Mouse (Mus musculus) kidney, postnatal 25 days (tissue): ENCODE measurements around the gene Hdac9.

Experiments
- DNase-seq, 2 experiments: peaks; one replicate each; pipeline ENCODE4 v3.0.0; 2021; ENCODE audit warnings: mixed read lengths in 2 of 2

The Hdac9 gene

GRCm38 (mm10) chr12:34696736-34697135 lies 220.2 kb downstream of the Hdac9 start:
- no peak for DNase-seq

GRCm38 (mm10) chr12:34688941-34689340 lies 228.0 kb downstream of the Hdac9 start:
- no peak for DNase-seq

GRCm38 (mm10) chr12:34683375-34683774 lies 233.5 kb downstream of the Hdac9 start:
- DNase-seq: peak; percentile 64

- DNase-seq: no peak
Observed at GRCm38 (mm10) chr12:34682657-34683056, 234.2 kb downstream of the Hdac9 start.

- no peak for DNase-seq
Observed at GRCm38 (mm10) chr12:34680576-34680975, 236.3 kb downstream of the Hdac9 start.

- DNase-seq: no peak
Observed at GRCm38 (mm10) chr12:34677110-34677509, 239.8 kb downstream of the Hdac9 start.

GRCm38 (mm10) chr12:34674235-34674634 lies 242.7 kb downstream of the Hdac9 start:
- DNase-seq: no peak

GRCm38 (mm10) chr12:34673539-34673938 lies 243.4 kb downstream of the Hdac9 start:
- no peak for DNase-seq

GRCm38 (mm10) chr12:34664758-34665157 lies 252.1 kb downstream of the Hdac9 start:
- peak; percentile 66 to 85 for DNase-seq

- no peak for DNase-seq
Observed at GRCm38 (mm10) chr12:34661378-34661777, 255.5 kb downstream of the Hdac9 start.

GRCm38 (mm10) chr12:34660027-34660426 lies 256.9 kb downstream of the Hdac9 start:
- no peak for DNase-seq

GRCm38 (mm10) chr12:34658568-34658967 lies 258.3 kb downstream of the Hdac9 start:
- DNase-seq: no peak

GRCm38 (mm10) chr12:34658119-34658518 lies 258.8 kb downstream of the Hdac9 start:
- peak in 1 of 2 experiments; percentile 31 for DNase-seq

- DNase-seq: no peak
Observed at GRCm38 (mm10) chr12:34653615-34654014, 263.3 kb downstream of the Hdac9 start.

- no peak for DNase-seq
Observed at GRCm38 (mm10) chr12:34648753-34649152, 268.1 kb downstream of the Hdac9 start.

- DNase-seq: no peak
Observed at GRCm38 (mm10) chr12:34641705-34642259, 275.1 kb downstream of the Hdac9 start.

GRCm38 (mm10) chr12:34637238-34638124 lies 279.4 kb downstream of the Hdac9 start:
- DNase-seq: no peak

- DNase-seq: no peak
Observed at GRCm38 (mm10) chr12:34619101-34619500, 297.8 kb downstream of the Hdac9 start.

- no peak for DNase-seq
Observed at GRCm38 (mm10) chr12:34618321-34618720, 298.6 kb downstream of the Hdac9 start.

GRCm38 (mm10) chr12:34617836-34618235 lies 299.1 kb downstream of the Hdac9 start:
- DNase-seq: no peak

GRCm38 (mm10) chr12:34614796-34615195 lies 302.1 kb downstream of the Hdac9 start:
- no peak for DNase-seq

GRCm38 (mm10) chr12:34612511-34612910 lies 304.4 kb downstream of the Hdac9 start:
- no peak for DNase-seq

- DNase-seq: no peak
Observed at GRCm38 (mm10) chr12:34604521-34604920, 312.4 kb downstream of the Hdac9 start.

GRCm38 (mm10) chr12:34594167-34594793 lies 322.6 kb downstream of the Hdac9 start:
- no peak for DNase-seq
